Mouse (Mus musculus) heart, postnatal 14 days (tissue): ENCODE results near the gene Scgb2b19. TPM values are rescaled to one million over a fixed set of nuclear protein-coding genes. Genes with fewer than 3 reads are reported as not detected.
"Not testable (repeated sequence)": the region's sequence is repeated elsewhere in the genome, so short reads cannot be mapped to it uniquely, and the experiment has no call there.

Experiments used
- DNase-seq, 2 experiments: peaks; one replicate each; pipeline ENCODE4 v3.0.0; 2021 to 2022
- intact Hi-C: fragments of 180-260 bp; cut with DNase I; formaldehyde crosslinking; loops from one replicate; pipeline ENCODE4 v1.15.1; 2025
- long read RNA-seq, 2 experiments: library from polyadenylated mRNA; stranded (forward); transcript quantifications; one replicate each; pipeline ENCODE4 v2.0.0; 2021
- total RNA-seq, 2 experiments: library from RNA; stranded (reverse); gene quantifications; 2 replicates each; pipeline ENCODE4 v1.2.3; 2021

Scgb2b19 gene
- not detected for total RNA-seq
- long read RNA-seq, experiment 1 = 0 reads
- long read RNA-seq, experiment 2 = 0 reads

GRCm38 (mm10) chr7:33280238-33280637 is at the start of gene Scgb2b19:
TSS of gene Scgb2b19 (minus strand) at chr7:33280338.
- intact Hi-C loops, DNase-seq: not testable (repeated sequence)

GRCm38 (mm10) chr7:33286991-33287390 is 6.9 kb upstream of the Scgb2b19 start, which contains the start of gene Scgb1b19:
TSS of gene Scgb1b19 (plus strand) at chr7:33287291.
- intact Hi-C loops, DNase-seq: not testable (repeated sequence)

Other genes with a start within 250 kb of the Scgb2b19 start
- gene Scgb2b17, start 223.8 kb downstream of the Scgb2b19 start, total RNA-seq = not detected
- not detected for gene Scgb1b17, start 216.9 kb downstream of the Scgb2b19 start, total RNA-seq
- gene Scgb2b18, start 106.5 kb downstream of the Scgb2b19 start, total RNA-seq = not detected
- not detected for gene Scgb1b18, start 94.8 kb downstream of the Scgb2b19 start, total RNA-seq
- gene Scgb1b19, start 7.0 kb upstream of the Scgb2b19 start, total RNA-seq = not detected
- not detected for gene Scgb2b20, start 86.0 kb upstream of the Scgb2b19 start, total RNA-seq
- gene Scgb1b20, start 92.9 kb upstream of the Scgb2b19 start, total RNA-seq = not detected
- not detected for gene Scgb2b21, start 240.1 kb upstream of the Scgb2b19 start, total RNA-seq